Mouse (Mus musculus): ENCODE measurements around the gene Mef2d.

The Mef2d gene

GRCm38 (mm10) chr3:88212356-88212755 is 70.2 kb downstream of the Mef2d start:
- no peak for DNase-seq

- DNase-seq: no peak
These were observed 70.8 kb downstream of the Mef2d start for GRCm38 (mm10) chr3:88213019-88213418.

- peak; percentile 87 for DNase-seq
These were observed 72.2 kb downstream of the Mef2d start for GRCm38 (mm10) chr3:88214197-88214938.

GRCm38 (mm10) chr3:88214971-88215552 is 72.9 kb downstream of the Mef2d start:
- DNase-seq: no peak

GRCm38 (mm10) chr3:88215553-88216004 is 73.4 kb downstream of the Mef2d start:
- DNase-seq: no peak

- DNase-seq: no peak
These were observed 73.9 kb downstream of the Mef2d start for GRCm38 (mm10) chr3:88216116-88216515.

GRCm38 (mm10) chr3:88216534-88217326 is 74.6 kb downstream of the Mef2d start:
- peak; percentile 71 for DNase-seq

GRCm38 (mm10) chr3:88217679-88218078 is 75.5 kb downstream of the Mef2d start:
- no peak for DNase-seq

- DNase-seq: no peak
These were observed 77.8 kb downstream of the Mef2d start for GRCm38 (mm10) chr3:88219940-88220339.

- DNase-seq: no peak
These were observed 78.7 kb downstream of the Mef2d start for GRCm38 (mm10) chr3:88220842-88221241.
